Mouse (Mus musculus): ENCODE measurements around the gene Fgfr2. TPM values are rescaled to one million over a fixed set of nuclear protein-coding genes. Genes with fewer than 3 reads are reported as not detected.

Fgfr2 gene
- polyA plus RNA-seq, 1 experiment from 2014 or later: 18.5 TPM

DNA sequence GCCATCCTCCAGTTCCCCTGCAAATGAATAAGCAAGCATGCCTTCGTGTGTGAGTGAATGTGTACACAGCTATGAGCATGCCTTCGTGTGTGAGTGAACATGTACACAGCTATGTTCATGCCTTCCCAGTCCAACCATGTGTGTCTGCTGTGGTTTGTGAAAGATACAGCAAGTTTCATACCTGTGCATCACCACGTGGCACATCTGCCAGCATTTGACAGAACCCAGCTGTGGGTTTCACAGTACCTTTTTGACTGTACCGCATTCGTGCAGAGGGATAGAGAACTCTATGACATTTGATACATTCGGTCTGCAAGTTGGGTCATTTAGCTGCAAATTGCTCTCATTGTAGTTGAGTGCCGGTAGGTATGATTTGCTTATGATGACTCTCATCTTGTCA lies 1808.7 kb downstream of the Fgfr2 start:
- H3K4me2 ChIP-seq: no peak overlapping the region
- no peak overlapping the region for H3K27ac ChIP-seq
- H3K4me1 ChIP-seq: no peaks in the 10 kb centered on the region
- no peak overlapping the region for H3K9ac ChIP-seq
- 63% methylated on average over 7 of the region's 7 CpGs for WGBS (ENCODE audit: insufficient replicate concordance)
- no peaks in the 10 kb centered on the region for H3K27me3 ChIP-seq (replicated peaks)
- ATAC-seq: no peak
- no peaks in the 10 kb centered on the region for H3K9me3 ChIP-seq (replicated peaks)
- no peak overlapping the region for H3K4me3 ChIP-seq
- no peaks in the 10 kb centered on the region for H3K36me3 ChIP-seq

DNA sequence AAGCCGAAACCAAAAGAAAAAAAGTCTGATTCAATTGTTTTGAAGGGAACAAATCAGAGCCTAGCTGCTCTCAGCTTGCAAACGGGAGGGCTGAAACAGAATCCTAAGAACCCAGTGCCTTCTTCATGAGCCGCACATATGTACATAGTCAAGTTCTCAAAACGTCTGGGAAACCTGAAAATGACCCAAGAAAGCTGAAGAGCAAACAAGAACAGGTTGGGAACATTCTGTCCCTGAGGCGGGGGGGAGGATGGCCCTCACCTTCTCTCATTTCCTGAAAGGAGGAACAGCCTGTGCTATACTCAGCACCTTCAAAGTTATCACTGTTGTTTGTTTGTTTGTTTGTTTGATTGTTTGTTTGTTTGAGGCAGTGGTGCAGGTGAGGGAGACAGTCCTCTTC lies 1816.4 kb downstream of the Fgfr2 start:
- no peak overlapping the region for H3K4me2 ChIP-seq
- ATAC-seq: no peak
- no peaks in the 10 kb centered on the region for H3K27me3 ChIP-seq (replicated peaks)
- H3K9ac ChIP-seq: no peak overlapping the region
- 59% methylated on average over 5 of the region's 5 CpGs for WGBS (ENCODE audit: insufficient replicate concordance)
- H3K36me3 ChIP-seq: no peaks in the 10 kb centered on the region
- H3K4me1 ChIP-seq: no peaks in the 10 kb centered on the region
- H3K4me3 ChIP-seq: no peak overlapping the region
- H3K27ac ChIP-seq: no peak overlapping the region
- no peaks in the 10 kb centered on the region for H3K9me3 ChIP-seq (replicated peaks)

DNA sequence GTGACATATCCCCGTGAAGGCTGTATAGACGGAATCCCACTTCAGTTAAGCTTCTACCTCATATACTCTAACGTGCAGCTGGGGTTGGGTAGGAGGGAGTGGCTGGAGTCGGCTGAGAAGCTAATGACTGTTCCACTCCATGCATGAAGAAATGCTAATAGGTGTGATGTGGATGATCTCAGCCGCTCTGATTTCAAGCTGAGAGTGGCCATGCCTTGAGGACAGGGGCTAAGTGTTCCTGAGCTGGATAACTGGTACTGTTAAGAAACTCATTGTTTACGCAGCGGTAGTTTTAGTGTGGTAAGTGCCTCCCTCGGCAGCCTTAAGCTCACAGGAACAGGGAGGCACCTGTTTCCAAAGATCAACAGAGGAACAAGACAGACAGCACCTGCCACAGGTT lies 1819.8 kb downstream of the Fgfr2 start:
- WGBS (ENCODE audit: insufficient replicate concordance): 60% methylated on average over 8 of the region's 8 CpGs
- no peak overlapping the region for H3K27ac ChIP-seq
- H3K4me2 ChIP-seq: no peak overlapping the region

GRCm38 (mm10) chr7:131297151-131297550 lies 1826.0 kb downstream of the Fgfr2 start:
- no peaks in the 10 kb centered on the region for H3K27me3 ChIP-seq (replicated peaks)
- 63% methylated on average over 8 of the region's 8 CpGs for WGBS (ENCODE audit: insufficient replicate concordance)
- H3K9ac ChIP-seq: no peak overlapping the region
- no peak overlapping the region for H3K27ac ChIP-seq
- no peaks in the 10 kb centered on the region for H3K36me3 ChIP-seq
- no peaks in the 10 kb centered on the region for H3K9me3 ChIP-seq (replicated peaks)
- H3K4me2 ChIP-seq: no peak overlapping the region
- H3K4me1 ChIP-seq: no peaks in the 10 kb centered on the region
- no peak for ATAC-seq
- no peak overlapping the region for H3K4me3 ChIP-seq

More for the DNA sequence above, 1819.8 kb downstream of the Fgfr2 start:
- H3K4me1 ChIP-seq: no peaks in the 10 kb centered on the region
- no peaks in the 10 kb centered on the region for H3K27me3 ChIP-seq (replicated peaks)
- no peaks in the 10 kb centered on the region for H3K9me3 ChIP-seq (replicated peaks)
- H3K36me3 ChIP-seq: no peaks in the 10 kb centered on the region
- no peak overlapping the region for H3K4me3 ChIP-seq
- H3K9ac ChIP-seq: no peak overlapping the region
- no peak for ATAC-seq

GRCm38 (mm10) chr7:131265851-131266250 lies 1857.3 kb downstream of the Fgfr2 start:
- no peak for ATAC-seq
- H3K4me2 ChIP-seq: no peak overlapping the region
- H3K27me3 ChIP-seq (replicated peaks): no peaks in the 10 kb centered on the region
- no peak overlapping the region for H3K9ac ChIP-seq
- no peaks in the 10 kb centered on the region for H3K4me1 ChIP-seq
- H3K9me3 ChIP-seq (replicated peaks): no peaks in the 10 kb centered on the region
- 52% methylated on average over 4 of the region's 4 CpGs for WGBS (ENCODE audit: insufficient replicate concordance)
- no peak overlapping the region for H3K4me3 ChIP-seq
- no peaks in the 10 kb centered on the region for H3K36me3 ChIP-seq
- H3K27ac ChIP-seq: no peak overlapping the region

GRCm38 (mm10) chr7:131264251-131264650 lies 1858.9 kb downstream of the Fgfr2 start:
- H3K9ac ChIP-seq: no peak overlapping the region
- H3K4me2 ChIP-seq: no peak overlapping the region
- H3K36me3 ChIP-seq: no peaks in the 10 kb centered on the region
- H3K4me3 ChIP-seq: no peak overlapping the region
- no peak overlapping the region for H3K27ac ChIP-seq
- H3K4me1 ChIP-seq: no peaks in the 10 kb centered on the region
- ATAC-seq: no peak
- H3K9me3 ChIP-seq (replicated peaks): no peaks in the 10 kb centered on the region
- WGBS (ENCODE audit: insufficient replicate concordance): 67% methylated on average over 4 of the region's 4 CpGs
- H3K27me3 ChIP-seq (replicated peaks): no peaks in the 10 kb centered on the region

DNA sequence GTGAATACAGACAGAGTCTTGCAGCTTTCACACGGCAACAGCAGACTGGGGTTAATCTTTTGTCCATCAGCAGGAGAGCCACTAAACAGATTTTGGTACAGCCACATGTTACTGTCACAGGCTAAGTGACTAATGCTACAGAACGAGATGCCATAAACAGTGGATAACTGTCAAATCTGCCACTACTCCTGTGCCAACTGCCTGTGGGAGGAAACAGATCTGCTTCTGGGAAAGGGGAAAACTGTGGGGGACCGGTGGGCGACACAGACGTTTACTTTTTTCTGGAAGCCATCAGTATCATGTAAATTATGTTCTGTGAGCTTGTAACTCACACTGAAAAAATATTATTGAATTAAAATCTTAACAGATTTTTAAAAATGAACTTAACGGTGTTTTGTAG lies 1862.2 kb downstream of the Fgfr2 start:
- no peak for ATAC-seq
- 66% methylated on average over 6 of the region's 6 CpGs for WGBS (ENCODE audit: insufficient replicate concordance)
- no peaks in the 10 kb centered on the region for H3K9me3 ChIP-seq (replicated peaks)
- H3K9ac ChIP-seq: no peak overlapping the region
- no peak overlapping the region for H3K4me2 ChIP-seq
- H3K36me3 ChIP-seq: no peaks in the 10 kb centered on the region
- no peak overlapping the region for H3K4me3 ChIP-seq
- no peaks in the 10 kb centered on the region for H3K4me1 ChIP-seq
- H3K27me3 ChIP-seq (replicated peaks): no peaks in the 10 kb centered on the region
- H3K27ac ChIP-seq: no peak overlapping the region

GRCm38 (mm10) chr7:131257309-131257708 lies 1865.8 kb downstream of the Fgfr2 start:
- no peaks in the 10 kb centered on the region for H3K9me3 ChIP-seq (replicated peaks)
- H3K27me3 ChIP-seq (replicated peaks): no peaks in the 10 kb centered on the region
- H3K4me1 ChIP-seq: no peaks in the 10 kb centered on the region
- H3K4me3 ChIP-seq: no peak overlapping the region
- no peak overlapping the region for H3K9ac ChIP-seq
- no peak for ATAC-seq
- no peak overlapping the region for H3K27ac ChIP-seq
- H3K4me2 ChIP-seq: no peak overlapping the region
- 40% methylated on average over 1 of the region's 1 CpGs for WGBS (ENCODE audit: insufficient replicate concordance)
- no peaks in the 10 kb centered on the region for H3K36me3 ChIP-seq

DNA sequence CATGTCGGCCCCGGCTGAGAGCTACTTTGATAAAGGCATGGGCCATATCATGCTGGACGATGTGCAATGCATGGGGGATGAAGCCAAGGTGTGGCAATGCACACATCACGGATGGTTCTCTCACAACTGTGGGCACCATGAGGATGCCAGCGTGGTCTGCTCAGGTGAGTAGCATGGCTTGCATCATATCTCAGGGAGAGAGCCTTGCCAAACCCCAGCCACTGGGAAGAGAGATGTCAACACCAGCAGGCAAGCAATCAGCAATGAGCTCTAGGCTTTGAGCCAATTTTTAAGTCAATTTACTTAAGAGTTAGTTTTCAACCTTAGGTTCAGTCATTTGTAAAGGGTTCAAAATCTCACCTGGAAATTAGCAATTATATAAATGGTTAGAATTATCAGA lies 1866.3 kb downstream of the Fgfr2 start:
- 68% methylated on average over 5 of the region's 5 CpGs for WGBS (ENCODE audit: insufficient replicate concordance)
- no peaks in the 10 kb centered on the region for H3K4me1 ChIP-seq
- no peak overlapping the region for H3K9ac ChIP-seq
- no peaks in the 10 kb centered on the region for H3K36me3 ChIP-seq
- no peak overlapping the region for H3K27ac ChIP-seq
- no peaks in the 10 kb centered on the region for H3K9me3 ChIP-seq (replicated peaks)
- H3K27me3 ChIP-seq (replicated peaks): no peaks in the 10 kb centered on the region
- H3K4me2 ChIP-seq: no peak overlapping the region
- H3K4me3 ChIP-seq: no peak overlapping the region
- no peak for ATAC-seq

- Histone ChIP-seq H3K36me3 (no peaks in the 10 kb centered on the region), H3K9ac (no peak overlapping the region), H3K4me3 (no peak overlapping the region), H3K27me3 (replicated peaks) (no peaks in the 10 kb centered on the region), H3K9me3 (replicated peaks) (no peaks in the 10 kb centered on the region), H3K27ac (no peak overlapping the region), H3K4me1 (no peaks in the 10 kb centered on the region), H3K4me2 (no peak overlapping the region)
- 17% methylated on average over 1 of the region's 1 CpGs for WGBS (ENCODE audit: insufficient replicate concordance)
- ATAC-seq: no peak
These were observed 1878.2 kb downstream of the Fgfr2 start for GRCm38 (mm10) chr7:131244993-131245392.

- no peaks in the 10 kb centered on the region for H3K4me1 ChIP-seq
- H3K9me3 ChIP-seq (replicated peaks): no peaks in the 10 kb centered on the region
- H3K9ac ChIP-seq: no peak overlapping the region
- H3K36me3 ChIP-seq: no peaks in the 10 kb centered on the region
- no peak overlapping the region for H3K4me3 ChIP-seq
- no peak overlapping the region for H3K27ac ChIP-seq
- no peak overlapping the region for H3K4me2 ChIP-seq
- no peaks in the 10 kb centered on the region for H3K27me3 ChIP-seq (replicated peaks)
- no peak for ATAC-seq
These were observed 1887.1 kb downstream of the Fgfr2 start for GRCm38 (mm10) chr7:131236091-131236490.

GRCm38 (mm10) chr7:131223086-131223485 lies 1900.1 kb downstream of the Fgfr2 start:
- H3K4me3 ChIP-seq: no peak overlapping the region
- H3K36me3 ChIP-seq: no peaks in the 10 kb centered on the region
- no peak overlapping the region for H3K27ac ChIP-seq
- no peak for ATAC-seq
- no peak overlapping the region for H3K4me2 ChIP-seq
- no peaks in the 10 kb centered on the region for H3K9me3 ChIP-seq (replicated peaks)
- no peaks in the 10 kb centered on the region for H3K27me3 ChIP-seq (replicated peaks)
- H3K4me1 ChIP-seq: no peaks in the 10 kb centered on the region
- WGBS (ENCODE audit: insufficient replicate concordance): 61% methylated on average over 5 of the region's 5 CpGs
- H3K9ac ChIP-seq: no peak overlapping the region

DNA sequence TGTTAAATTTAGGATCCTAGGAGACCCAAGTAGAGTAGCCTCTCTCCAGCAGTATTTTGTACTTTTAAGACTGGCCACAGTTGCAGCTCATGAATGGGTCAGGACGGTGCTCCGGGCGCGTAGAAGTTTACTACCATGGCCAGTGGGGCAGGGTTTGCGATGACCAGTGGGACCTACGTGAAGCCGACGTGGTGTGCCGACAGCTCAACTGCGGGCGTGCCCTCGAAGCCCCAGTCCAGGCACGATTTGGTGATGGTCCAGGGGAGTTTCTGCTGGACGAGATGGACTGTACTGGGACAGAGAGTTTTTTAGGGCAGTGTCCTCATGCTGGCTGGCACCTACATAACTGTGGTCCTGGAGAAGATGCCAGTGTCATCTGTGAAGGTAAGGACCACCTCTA lies 1935.2 kb downstream of the Fgfr2 start:
- Histone ChIP-seq H3K9ac (no peak overlapping the region), H3K4me3 (no peak overlapping the region), H3K27ac (no peak overlapping the region), H3K4me2 (no peak overlapping the region), H3K4me1 (no peaks in the 10 kb centered on the region), H3K9me3 (replicated peaks) (no peaks in the 10 kb centered on the region), H3K27me3 (replicated peaks) (no peaks in the 10 kb centered on the region), H3K36me3 (no peaks in the 10 kb centered on the region)
- ATAC-seq: no peak
- WGBS (ENCODE audit: insufficient replicate concordance): 82% methylated on average over 14 of the region's 14 CpGs

All from liver, embryonic 12.5 days (tissue).